Mouse (Mus musculus) brain, embryonic 14.5 days (tissue): ENCODE results near the gene Ifitm3. TPM values are rescaled to one million over a fixed set of nuclear protein-coding genes. Genes with fewer than 3 reads are reported as not detected.
"Not testable (repeated sequence)": the region's sequence is repeated elsewhere in the genome, so short reads cannot be mapped to it uniquely, and the experiment has no call there.

Experiments
- DNase-seq: peaks from one replicate; pipeline ENCODE4 v3.0.0-alpha.2; 2011; ENCODE audit warnings: low read depth
- CTCF ChIP-seq: fragments of 200-500 bp; IDR thresholded peaks from 2 replicates; pipeline ENCODE4 v1.5.1; 2012; ENCODE audit warnings: inconsistent platforms, mild to moderate bottlenecking, moderate library complexity, borderline replicate concordance; ENCODE audit not compliant: insufficient read depth, insufficient read length; ENCODE audit errors: extremely low read depth
- POLR2A ChIP-seq: fragments of 200-500 bp; IDR thresholded peaks from 2 replicates; pipeline ENCODE4 v1.6.1; 2012; ENCODE audit warnings: mild to moderate bottlenecking, inconsistent platforms, borderline replicate concordance; ENCODE audit not compliant: poor library complexity, insufficient read depth, insufficient read length, severe bottlenecking; ENCODE audit errors: extremely low read depth
- polyA plus RNA-seq: library from polyadenylated mRNA; depleted of rRNA; stranded (reverse); fragments of >200 nt; gene quantifications from 2 replicates; pipeline ENCODE4 v1.2.3, GENCODE M21; 2012

The Ifitm3 gene
- polyA plus RNA-seq, 1 experiment: 26.1 TPM

DNA sequence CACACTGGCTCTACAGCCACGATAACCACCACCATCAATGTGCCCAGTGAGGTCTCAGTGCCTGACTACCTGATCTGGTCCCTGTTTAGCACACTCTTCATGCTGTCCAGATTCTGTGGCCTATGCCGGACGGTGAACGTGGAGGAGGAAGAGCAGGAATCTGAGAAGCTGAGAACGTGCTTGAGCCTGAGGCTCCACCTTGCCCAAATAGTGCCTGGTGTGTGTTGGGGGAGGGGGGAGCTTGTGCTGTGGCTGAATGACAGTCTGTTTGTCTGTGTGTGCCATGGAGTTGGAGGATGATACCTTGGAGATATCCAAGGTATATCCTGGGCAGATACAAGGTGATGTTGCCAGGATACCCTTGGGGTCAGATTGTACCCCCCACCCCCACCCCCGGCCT lies 20.4 kb downstream of the Ifitm3 start:
- TF ChIP-seq POLR2A: no peak
- no peak for TF ChIP-seq CTCF
- DNase-seq: no peak

- TF ChIP-seq POLR2A: no peak
- no peak for TF ChIP-seq CTCF
- DNase-seq: no peak
Observed at GRCm38 (mm10) chr7:140989022-140989421, 21.5 kb downstream of the Ifitm3 start.

- no peak for TF ChIP-seq CTCF
- TF ChIP-seq POLR2A: no peak
- no peak for DNase-seq
Observed at GRCm38 (mm10) chr7:140987182-140988138, 23.1 kb downstream of the Ifitm3 start.

DNA sequence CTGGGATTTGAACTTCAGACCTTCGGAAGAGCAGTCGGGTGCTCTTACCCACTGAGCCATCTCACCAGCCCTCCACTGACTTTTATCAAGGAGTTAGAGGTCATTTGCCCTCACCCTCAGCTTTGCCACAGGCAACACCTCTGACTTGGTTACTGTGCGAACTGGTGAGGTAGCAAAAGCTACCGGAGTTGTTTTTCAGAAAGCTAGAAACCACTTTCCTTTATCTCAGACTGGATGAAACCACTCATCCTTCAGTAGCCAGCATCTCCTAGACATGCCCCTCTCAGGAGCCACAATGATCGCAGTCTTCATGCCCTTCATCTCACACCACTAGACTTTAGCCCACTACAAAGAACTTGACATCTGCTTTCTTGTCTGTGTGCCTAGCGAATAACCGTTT lies 27.6 kb downstream of the Ifitm3 start:
- DNase-seq: no peak
- TF ChIP-seq CTCF (no peak), POLR2A (no peak)

DNA sequence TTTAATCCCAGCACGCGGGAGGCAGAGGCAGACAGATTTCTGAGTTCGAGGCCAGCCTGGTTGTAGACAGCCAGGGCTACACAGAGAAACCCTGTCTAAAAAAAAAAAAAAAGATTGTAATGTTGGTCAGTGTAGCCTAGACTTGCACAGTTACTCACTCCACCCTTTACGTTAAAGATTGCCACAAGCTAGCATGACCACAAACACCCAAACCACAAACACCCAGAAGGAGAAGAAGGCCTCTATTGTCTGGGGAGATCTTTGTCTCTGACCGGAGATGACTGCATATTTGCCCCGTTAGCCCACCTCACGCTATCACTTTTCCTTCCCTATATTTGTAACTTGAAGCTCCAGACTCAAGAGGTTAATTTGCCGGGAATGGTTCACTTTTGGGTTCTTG lies 28.9 kb downstream of the Ifitm3 start:
- no peak for DNase-seq
- TF ChIP-seq CTCF: no peak
- no peak for TF ChIP-seq POLR2A

GRCm38 (mm10) chr7:140976720-140977119 lies 33.9 kb downstream of the Ifitm3 start:
- DNase-seq: not testable (repeated sequence)

DNA sequence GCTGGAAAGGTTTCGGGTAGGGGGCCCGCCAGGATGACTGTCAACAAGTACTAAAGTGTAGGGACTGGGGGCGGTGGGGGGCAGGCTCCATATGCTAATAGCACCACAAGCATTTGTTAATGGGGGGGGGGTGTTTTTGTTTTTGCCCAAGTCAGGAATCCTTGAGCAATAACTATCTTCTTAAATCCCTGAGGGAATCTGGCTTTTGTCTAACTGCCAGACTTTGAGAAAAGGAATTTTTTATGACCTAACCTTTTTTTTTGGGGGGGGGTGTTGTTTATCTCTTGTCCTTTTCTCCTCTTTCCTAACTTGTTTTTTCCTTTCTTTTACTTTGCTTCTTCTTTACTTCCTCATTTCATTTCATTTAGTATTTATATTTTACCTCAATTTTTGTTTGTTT lies 35.1 kb downstream of the Ifitm3 start:
- TF ChIP-seq CTCF: no peak
- TF ChIP-seq POLR2A: no peak
- no peak for DNase-seq

GRCm38 (mm10) chr7:140974940-140975339 lies 35.6 kb downstream of the Ifitm3 start:
- no peak for TF ChIP-seq CTCF
- no peak for TF ChIP-seq POLR2A

DNA sequence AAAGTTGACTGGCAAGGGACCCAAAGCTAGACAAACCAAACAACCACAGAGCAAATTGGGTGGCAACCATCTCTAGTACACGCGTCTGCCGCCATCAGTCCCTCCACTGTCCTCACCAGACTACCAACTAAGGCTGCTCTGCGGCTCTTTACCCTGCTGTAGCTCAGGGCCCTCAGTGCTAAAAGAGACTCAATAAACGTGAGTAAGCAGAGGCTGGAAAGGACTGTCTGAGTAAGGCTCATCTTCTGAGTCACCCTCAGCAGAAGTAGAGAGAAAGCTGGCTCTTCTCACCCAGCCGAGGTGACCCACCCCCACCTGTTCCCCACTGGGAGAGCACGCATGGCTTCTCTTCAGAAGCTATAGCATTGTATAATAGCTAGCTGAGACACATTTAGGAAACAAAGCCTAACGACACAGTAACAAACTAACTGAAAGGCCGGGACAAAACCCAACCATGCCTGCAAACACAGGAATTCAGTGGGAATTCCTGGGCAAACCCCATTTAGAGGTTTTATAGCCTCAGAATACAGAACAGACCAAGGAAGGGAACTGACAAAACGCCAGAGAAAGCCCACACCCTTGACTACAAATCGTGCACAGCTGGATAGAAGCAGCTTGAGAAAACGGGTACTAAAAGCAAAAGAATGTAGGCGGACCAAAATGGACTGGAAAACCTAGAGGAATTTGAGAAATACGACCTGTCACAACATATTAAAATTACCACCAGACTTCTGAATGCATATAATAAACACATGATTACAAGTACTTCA lies 37.0 kb downstream of the Ifitm3 start:
- TF ChIP-seq POLR2A (no peak), CTCF (no peak)
- no peak for DNase-seq

More at GRCm38 (mm10) chr7:140974940-140975339, 35.6 kb downstream of the Ifitm3 start:
- DNase-seq: no peak

DNA sequence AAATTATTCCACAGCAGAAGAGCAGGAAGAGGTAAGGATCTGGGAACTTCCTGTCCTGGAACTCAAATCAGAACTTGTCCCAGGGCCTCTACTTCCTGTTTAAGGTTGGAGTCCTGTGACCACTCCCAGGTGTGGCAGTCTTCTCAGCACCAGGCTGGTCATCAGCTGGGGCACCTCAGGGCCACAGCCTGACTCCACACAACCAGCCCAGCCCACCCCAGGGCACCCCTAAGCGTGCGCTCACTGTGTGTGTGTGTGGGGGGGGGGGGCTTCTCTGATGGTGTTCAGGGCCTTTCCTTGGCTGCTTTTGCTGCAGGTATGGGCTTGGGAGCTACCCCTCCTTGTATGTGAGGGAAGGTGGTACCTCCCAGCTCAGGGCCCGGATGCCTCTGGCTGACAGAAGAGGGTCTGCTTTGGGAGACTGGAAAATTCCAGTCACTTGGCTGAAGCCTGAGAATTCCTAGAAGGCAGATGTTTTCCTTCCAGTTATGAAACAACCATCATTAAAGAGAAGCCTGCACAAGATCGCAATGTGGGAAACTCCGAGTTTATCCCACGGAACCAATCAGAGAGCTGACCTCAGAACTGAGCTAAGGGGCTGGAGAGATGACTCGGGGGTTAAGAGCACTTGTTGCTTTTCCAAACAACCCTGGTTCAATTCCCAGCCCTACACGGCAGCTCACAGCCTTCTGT lies 38.9 kb downstream of the Ifitm3 start:
- no peak for DNase-seq
- TF ChIP-seq POLR2A (no peak), CTCF (no peak)

GRCm38 (mm10) chr7:140970931-140971330 lies 39.6 kb downstream of the Ifitm3 start:
- TF ChIP-seq CTCF (no peak), POLR2A (no peak)
- peak; percentile 14 for DNase-seq

DNA sequence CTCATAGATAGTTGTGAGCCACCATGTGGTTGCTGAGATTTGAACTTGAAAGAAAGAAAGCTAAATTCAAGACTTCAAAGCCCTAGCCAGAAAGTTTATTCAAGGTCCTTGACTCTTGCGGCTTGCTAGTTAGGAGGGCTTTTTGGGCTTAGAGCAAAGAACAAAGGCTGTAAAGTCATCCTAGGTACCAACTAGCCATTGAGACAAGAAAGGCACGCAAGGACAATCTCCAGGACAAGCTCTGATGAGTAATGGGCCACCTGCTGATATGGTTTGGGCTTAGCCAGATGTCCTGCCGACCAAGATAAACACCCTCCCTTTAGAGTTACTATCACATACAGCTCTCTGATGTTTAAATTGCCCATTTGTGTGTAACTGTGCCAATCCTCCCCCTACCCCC lies 41.9 kb downstream of the Ifitm3 start:
- not testable (repeated sequence) for DNase-seq
